Mouse (Mus musculus) midbrain, postnatal 0 days (tissue): ENCODE data around the gene Grk3. TPM values are rescaled to one million over a fixed set of nuclear protein-coding genes. Genes with fewer than 3 reads are reported as not detected.

Source experiments
- ATAC-seq: fragments of 200-750 bp; cut with Nextera tagmentation; 2 replicates; pipeline ENCODE4 v1.8.0; 2017; ENCODE audit warnings: moderate number of reproducible peaks, mild to moderate bottlenecking, moderate TSS enrichment, moderate library complexity; ENCODE audit not compliant: low FRiP score
- DNase-seq: peaks from one replicate; pipeline ENCODE4 v3.0.0-alpha.2; 2015; ENCODE audit warnings: low spot score
- H3K27ac ChIP-seq: fragments of 300-500 bp; sonication (generic); 2 replicates; pipeline ENCODE4 v1.5.1; 2014; ENCODE audit warnings: low read depth, mild to moderate bottlenecking, low read length, mixed read lengths
- H3K27me3 ChIP-seq: fragments of 300-500 bp; sonication (generic); 2 replicates; pipeline ENCODE4 v1.6.1; 2014; ENCODE audit warnings: low read length, control low read depth, mixed read lengths; ENCODE audit not compliant: insufficient read depth
- H3K36me3 ChIP-seq: fragments of 300-500 bp; sonication (generic); 2 replicates; pipeline ENCODE4 v1.6.1; 2014; ENCODE audit warnings: low read length, control low read depth, mixed read lengths; ENCODE audit not compliant: insufficient read depth
- H3K4me1 ChIP-seq: fragments of 300-500 bp; sonication (generic); 2 replicates; pipeline ENCODE4 v1.6.1; 2014; ENCODE audit warnings: mild to moderate bottlenecking, control low read depth, antibody characterized with exemption, low read length, mixed read lengths; ENCODE audit not compliant: insufficient read depth
- H3K4me2 ChIP-seq: fragments of 300-500 bp; sonication (generic); 2 replicates; pipeline ENCODE4 v1.6.1; 2014; ENCODE audit warnings: low read depth, mild to moderate bottlenecking, low read length, mixed read lengths; ENCODE audit not compliant: poor library complexity, severe bottlenecking
- H3K4me3 ChIP-seq: fragments of 300-500 bp; sonication (generic); 2 replicates; pipeline ENCODE4 v1.5.1; 2014; ENCODE audit warnings: low read depth, mild to moderate bottlenecking, low read length, moderate library complexity
- H3K9ac ChIP-seq: fragments of 300-500 bp; sonication (generic); replicated peaks from 2 replicates; pipeline ENCODE4 v1.6.1; 2014; ENCODE audit warnings: mild to moderate bottlenecking, low read length, moderate library complexity, mixed read lengths; ENCODE audit not compliant: poor library complexity, severe bottlenecking
- H3K9me3 ChIP-seq: fragments of 300-500 bp; sonication (generic); 2 replicates; pipeline ENCODE4 v1.6.1; 2016; ENCODE audit warnings: low read length, control low read depth
- CTCF ChIP-seq: IDR thresholded peaks from 2 replicates; pipeline ENCODE4 v1.5.1; 2016; ENCODE audit warnings: antibody characterized with exemption, mild to moderate bottlenecking
- WGBS: fragments of 180-500 bp; shearing (Covaris S2); extraction: QIAGEN DNeasy Blood & Tissue Kit; methylation state at CpG from one replicate; pipeline ENCODE4 v1.1.7; 2014; 5-methylcytosine and 5-hydroxymethylcytosine counted together
- polyA plus RNA-seq: library from polyadenylated mRNA; unstranded; fragments of >200 nt; fragmentation: Nextera tagmentation; extraction: Ambion mirVana; gene quantifications from 2 replicates; pipeline ENCODE4 v1.2.1, GENCODE M21; 2015
- total RNA-seq: library from RNA; depleted of rRNA; stranded (reverse); fragments of >200 nt; gene quantifications from 2 replicates; pipeline ENCODE4 v1.2.3, GENCODE M21; 2014

Gene Grk3
- total and polyA plus RNA-seq, 2 experiments from 2014 or later: 21.1 to 48.4 TPM

GRCm38 (mm10) chr5:112928201-112928881 lies 87.2 kb downstream of the Grk3 start:
- Histone ChIP-seq H3K4me3 (no peak overlapping the region), H3K4me2 (no peak overlapping the region), H3K9ac (no peak overlapping the region), H3K27me3 (no peaks in the 10 kb centered on the region), H3K4me1 (no peaks in the 10 kb centered on the region), H3K27ac (no peak overlapping the region), H3K36me3 (peaks cover 25% of the 10 kb centered on the region), H3K9me3 (no peaks in the 10 kb centered on the region)
- ATAC-seq (no peak), DNase-seq (no peak)
- TF ChIP-seq CTCF: no peak
- 46% methylated on average over 10 of the region's 10 CpGs for WGBS

GRCm38 (mm10) chr5:112925422-112925821 lies 90.2 kb downstream of the Grk3 start:
- H3K9me3 ChIP-seq: no peaks in the 10 kb centered on the region
- no peak overlapping the region for H3K4me2 ChIP-seq
- ATAC-seq: no peak
- WGBS: 93% methylated on average over 5 of the region's 5 CpGs
- H3K9ac ChIP-seq: no peak overlapping the region
- no peaks in the 10 kb centered on the region for H3K4me1 ChIP-seq
- no peaks in the 10 kb centered on the region for H3K27me3 ChIP-seq
- H3K27ac ChIP-seq: no peak overlapping the region
- TF ChIP-seq CTCF: no peak
- no peak for DNase-seq
- H3K36me3 ChIP-seq: peaks cover 31% of the 10 kb centered on the region
- H3K4me3 ChIP-seq: no peak overlapping the region

GRCm38 (mm10) chr5:112924806-112925205 lies 90.8 kb downstream of the Grk3 start:
- no peaks in the 10 kb centered on the region for H3K4me1 ChIP-seq
- H3K9ac ChIP-seq: no peak overlapping the region
- no peak for DNase-seq
- H3K36me3 ChIP-seq: peaks cover 31% of the 10 kb centered on the region
- WGBS: 92% methylated on average over 8 of the region's 8 CpGs
- no peaks in the 10 kb centered on the region for H3K27me3 ChIP-seq
- no peak overlapping the region for H3K4me2 ChIP-seq
- ATAC-seq: no peak
- no peak for TF ChIP-seq CTCF
- no peak overlapping the region for H3K4me3 ChIP-seq
- H3K27ac ChIP-seq: no peak overlapping the region
- no peaks in the 10 kb centered on the region for H3K9me3 ChIP-seq

GRCm38 (mm10) chr5:112923841-112924240 lies 91.8 kb downstream of the Grk3 start:
- Histone ChIP-seq H3K4me3 (no peak overlapping the region), H3K27ac (no peak overlapping the region), H3K4me1 (no peaks in the 10 kb centered on the region), H3K36me3 (peaks cover 31% of the 10 kb centered on the region), H3K4me2 (no peak overlapping the region), H3K9ac (no peak overlapping the region), H3K9me3 (no peaks in the 10 kb centered on the region), H3K27me3 (no peaks in the 10 kb centered on the region)
- DNase-seq (no peak), ATAC-seq (no peak)
- 98% methylated on average over 14 of the region's 14 CpGs for whole genome bisulfite sequencing
- TF ChIP-seq CTCF: no peak

GRCm38 (mm10) chr5:112921914-112922313 lies 93.7 kb downstream of the Grk3 start:
- Histone ChIP-seq H3K4me2 (no peak overlapping the region), H3K4me3 (no peak overlapping the region), H3K4me1 (no peaks in the 10 kb centered on the region), H3K36me3 (peaks cover 26% of the 10 kb centered on the region), H3K9me3 (no peaks in the 10 kb centered on the region), H3K27ac (no peak overlapping the region), H3K27me3 (no peaks in the 10 kb centered on the region), H3K9ac (no peak overlapping the region)
- DNase-seq: no peak
- ATAC-seq: no peak
- TF ChIP-seq CTCF: no peak

GRCm38 (mm10) chr5:112910381-112910780 lies 105.2 kb downstream of the Grk3 start:
- no peak for ATAC-seq
- peak; percentile 31 for DNase-seq

More at GRCm38 (mm10) chr5:112910381-112910780, 105.2 kb downstream of the Grk3 start:
- H3K4me2 ChIP-seq: no peak overlapping the region
- peaks cover 9% of the 10 kb centered on the region; the same call in 1 of the 2 replicates for H3K36me3 ChIP-seq
- no peaks in the 10 kb centered on the region for H3K27me3 ChIP-seq
- no peaks in the 10 kb centered on the region for H3K4me1 ChIP-seq
- no peak for TF ChIP-seq CTCF
- H3K4me3 ChIP-seq: no peak overlapping the region
- H3K9ac ChIP-seq: no peak overlapping the region
- H3K9me3 ChIP-seq: no peaks in the 10 kb centered on the region
- WGBS: 43% methylated on average over 5 of the region's 5 CpGs
- H3K27ac ChIP-seq: peak overlapping the region; percentile 63
